ENCODE assay signal across 8 mouse cellular contexts in genomic region chr4:152477466-152478223, GRCm38 (mm10). TPM values are rescaled to one million over a fixed set of nuclear protein-coding genes. Genes with fewer than 3 reads are reported as not detected.
DNase-seq lines count a peak whose midpoint lies in the region; ATAC-seq and TF ChIP-seq lines count a peak whose summit lies in the region.

Gene Kcnab2 (minus strand): TSS chr4:152477871.

- H3K27me3 ChIP-seq in embryonic facial prominence, embryonic 14.5 days (replicated peaks; ENCODE audit: control insufficient read depth, insufficient read depth, low read length): peaks cover 9% of the 10 kb centered on the region; the same call in 1 of the 2 replicates
- no peaks in the 10 kb centered on the region for H3K27me3 ChIP-seq in heart, adult 2 months (ENCODE audit: control insufficient read depth, insufficient read depth, low read length)
- no peaks in the 10 kb centered on the region for H3K27me3 ChIP-seq in kidney, adult 2 months (replicated peaks; ENCODE audit: control insufficient read depth, insufficient read depth, low read length)
- H3K27me3 ChIP-seq in limb, embryonic 11.5 days (ENCODE audit: control insufficient read depth, insufficient read depth, low read length): peaks cover 13% of the 10 kb centered on the region
- H3K27me3 ChIP-seq in midbrain, embryonic 13.5 days: peaks cover 15% of the 10 kb centered on the region
- no peaks in the 10 kb centered on the region for H3K27me3 ChIP-seq in small intestine, adult 2 months (ENCODE audit: control insufficient read depth, insufficient read depth, low read length)

- H3K4me2 ChIP-seq in embryonic facial prominence, embryonic 14.5 days (ENCODE audit: low read depth, low read length): peak within 1 kb of the TSS; percentile 80
- peak within 1 kb of the TSS; percentile 83 for H3K4me2 ChIP-seq in limb, embryonic 11.5 days (ENCODE audit: low read depth, severe bottlenecking)
- peak within 1 kb of the TSS; percentile 74 for H3K4me2 ChIP-seq in midbrain, embryonic 13.5 days (replicated peaks)

- peak; percentile 98 for ATAC-seq in embryonic facial prominence, embryonic 14.5 days (ENCODE audit: low read depth)
- ATAC-seq in limb, embryonic 11.5 days (ENCODE audit: insufficient number of reproducible peaks, low FRiP score, low TSS enrichment, low read depth): peak; percentile 97
- ATAC-seq in midbrain, embryonic 13.5 days: peak; percentile 97

- TF ChIP-seq POLR2A in bone marrow, adult 2 months (IDR thresholded peaks at IDR 0.05; ENCODE audit: borderline replicate concordance, control insufficient read depth, low read depth, low read length): 0 out of 2 replicates have a peak, but pooled peaks have one; percentile 45
- peak; percentile 37 for TF ChIP-seq POLR2A in heart, adult 2 months (IDR thresholded peaks at IDR 0.05; ENCODE audit: insufficient read depth, low read depth, low read length)
- peak; percentile 17 for TF ChIP-seq POLR2A in kidney, adult 2 months (IDR thresholded peaks at IDR 0.05; ENCODE audit: low read depth, low read length)
- TF ChIP-seq POLR2A in small intestine, adult 2 months (IDR thresholded peaks at IDR 0.05; ENCODE audit: low read depth, low read length): no peak; the same call in 1 of the 2 replicates

- H3K79me2 ChIP-seq in heart, adult 2 months (replicated peaks; ENCODE audit: control insufficient read depth, insufficient read depth, low read length): no peaks in the 10 kb centered on the region

- no peak for TF ChIP-seq CTCF in bone marrow, adult 2 months (IDR thresholded peaks at IDR 0.05; ENCODE audit: control insufficient read depth, insufficient read depth, low read length)
- no peak for TF ChIP-seq CTCF in heart, adult 2 months (IDR thresholded peaks at IDR 0.05)
- TF ChIP-seq CTCF in kidney, adult 2 months (conservative IDR thresholded peaks at IDR 0.05; ENCODE audit: insufficient read depth, insufficient read length, low read depth, low read length): no peak
- TF ChIP-seq CTCF in small intestine, adult 2 months (IDR thresholded peaks at IDR 0.05; ENCODE audit: extremely low read depth, insufficient read length, insufficient replicate concordance, low read depth, low read length): no peak

- H3K9ac ChIP-seq in embryonic facial prominence, embryonic 14.5 days (ENCODE audit: low read depth, low read length): peak within 1 kb of the TSS; percentile 84
- H3K9ac ChIP-seq in heart, adult 2 months (ENCODE audit: low read depth, low read length): peak within 1 kb of the TSS; percentile 74
- peak within 1 kb of the TSS; percentile 74 for H3K9ac ChIP-seq in limb, embryonic 11.5 days (ENCODE audit: low read length)
- H3K9ac ChIP-seq in midbrain, embryonic 13.5 days (replicated peaks): peak within 1 kb of the TSS; percentile 84

- H3K4me1 ChIP-seq in bone marrow, adult 2 months (ENCODE audit: control insufficient read depth, insufficient read depth, low read length): peaks cover 3% of the 10 kb centered on the region
- peaks cover 5% of the 10 kb centered on the region for H3K4me1 ChIP-seq in embryonic facial prominence, embryonic 14.5 days (ENCODE audit: control insufficient read depth, insufficient read depth, low read length)
- peaks cover 4% of the 10 kb centered on the region; the same call in 1 of the 2 replicates for H3K4me1 ChIP-seq in heart, adult 2 months (ENCODE audit: control insufficient read depth, insufficient read depth, low read length)
- peaks cover 7% of the 10 kb centered on the region; the same call in 1 of the 2 replicates for H3K4me1 ChIP-seq in kidney, adult 2 months (ENCODE audit: control insufficient read depth, insufficient read depth, low read length)
- peaks cover 7% of the 10 kb centered on the region; the same call in 1 of the 2 replicates for H3K4me1 ChIP-seq in limb, embryonic 11.5 days (ENCODE audit: control insufficient read depth, insufficient read depth, low read length)
- peaks cover 39% of the 10 kb centered on the region for H3K4me1 ChIP-seq in midbrain, embryonic 13.5 days (replicated peaks)
- peaks cover 3% of the 10 kb centered on the region; the same call in 1 of the 2 replicates for H3K4me1 ChIP-seq in small intestine, adult 2 months (ENCODE audit: control insufficient read depth, insufficient read depth, insufficient read length, low read length)

- intact Hi-C loops in heart, adult 2 months (cut with DNase I): loop anchor here (5.0 kb wide), 1 partner anchor 150 kb away; the partner anchor contains the start of gene Rpl22

- under 1% methylated on average over 63 of the region's 63 CpGs for WGBS in bone marrow, adult 2 months
- WGBS in embryonic facial prominence, embryonic 14.5 days: under 1% methylated on average over 49 of the region's 63 CpGs
- under 1% methylated on average over 63 of the region's 63 CpGs for WGBS in heart, adult 2 months
- under 1% methylated on average over 63 of the region's 63 CpGs for WGBS in kidney, adult 2 months
- WGBS in limb, embryonic 11.5 days: under 1% methylated on average over 63 of the region's 63 CpGs
- WGBS in midbrain, embryonic 13.5 days: under 1% methylated on average over 63 of the region's 63 CpGs
- WGBS in small intestine, adult 2 months: 2% methylated on average over 63 of the region's 63 CpGs

- peak within 1 kb of the TSS; percentile 76 for H3K27ac ChIP-seq in bone marrow, adult 2 months (ENCODE audit: control insufficient read depth, insufficient read depth, low read depth, low read length, poor library complexity)
- peak within 1 kb of the TSS; percentile 82 for H3K27ac ChIP-seq in embryonic facial prominence, embryonic 14.5 days (replicated peaks; ENCODE audit: low read depth, low read length)
- H3K27ac ChIP-seq in heart, adult 2 months: peak within 1 kb of the TSS; percentile 77
- H3K27ac ChIP-seq in kidney, adult 2 months (ENCODE audit: insufficient read depth, low read depth, low read length): peak within 1 kb of the TSS; percentile 63; the same call in 1 of the 2 replicates
- peak within 1 kb of the TSS; percentile 22; the same call in 1 of the 2 replicates for H3K27ac ChIP-seq in limb, embryonic 11.5 days (replicated peaks; ENCODE audit: low read depth, low read length)
- peak within 1 kb of the TSS; percentile 90 for H3K27ac ChIP-seq in midbrain, embryonic 13.5 days
- peak within 1 kb of the TSS; percentile 35 for H3K27ac ChIP-seq in small intestine, adult 2 months (ENCODE audit: insufficient read depth, low read depth, low read length)

- 0 out of 2 replicates have a peak, but pooled peaks cover 2% of the 10 kb centered on the region for H3K9me3 ChIP-seq in embryonic facial prominence, embryonic 14.5 days (ENCODE audit: control insufficient read depth, low read length)
- no peaks in the 10 kb centered on the region for H3K9me3 ChIP-seq in limb, embryonic 11.5 days (ENCODE audit: control insufficient read depth, low read length)
- H3K9me3 ChIP-seq in midbrain, embryonic 13.5 days: 0 out of 2 replicates have a peak, but pooled peaks cover 3% of the 10 kb centered on the region

- no peak for TF ChIP-seq EP300 in heart, adult 2 months (IDR thresholded peaks at IDR 0.05; ENCODE audit: insufficient read depth, low read depth, low read length)

- H3K36me3 ChIP-seq in embryonic facial prominence, embryonic 14.5 days (ENCODE audit: control insufficient read depth, insufficient read depth, low read length): no peaks in the 10 kb centered on the region
- H3K36me3 ChIP-seq in heart, adult 2 months (ENCODE audit: control insufficient read depth, insufficient read depth, low read length): no peaks in the 10 kb centered on the region
- no peaks in the 10 kb centered on the region for H3K36me3 ChIP-seq in kidney, adult 2 months (ENCODE audit: control insufficient read depth, insufficient read depth, low read length)
- no peaks in the 10 kb centered on the region for H3K36me3 ChIP-seq in limb, embryonic 11.5 days (ENCODE audit: control insufficient read depth, insufficient read depth, low read length)
- peaks cover 4% of the 10 kb centered on the region for H3K36me3 ChIP-seq in midbrain, embryonic 13.5 days
- H3K36me3 ChIP-seq in small intestine, adult 2 months (ENCODE audit: control insufficient read depth, insufficient read depth, low read length): no peaks in the 10 kb centered on the region

- H3K4me3 ChIP-seq in bone marrow, adult 2 months (replicated peaks; ENCODE audit: control insufficient read depth, low read depth, low read length): peak within 1 kb of the TSS; percentile 90
- H3K4me3 ChIP-seq in embryonic facial prominence, embryonic 14.5 days (ENCODE audit: low read depth, low read length): peak within 1 kb of the TSS; percentile 78
- H3K4me3 ChIP-seq in heart, adult 2 months: peak within 1 kb of the TSS; percentile 84
- H3K4me3 ChIP-seq in kidney, adult 2 months (ENCODE audit: insufficient read depth, low read depth, low read length): peak within 1 kb of the TSS; percentile 94
- peak within 1 kb of the TSS; percentile 73 for H3K4me3 ChIP-seq in limb, embryonic 11.5 days (ENCODE audit: low read depth, low read length)
- peak within 1 kb of the TSS; percentile 69 for H3K4me3 ChIP-seq in midbrain, embryonic 13.5 days (replicated peaks)
- H3K4me3 ChIP-seq in small intestine, adult 2 months (ENCODE audit: low read depth, low read length): peak within 1 kb of the TSS; percentile 87

- DNase-seq in 3T3-L1 (ENCODE audit: low read depth, low spot score): peak; percentile 98
- peak; percentile 100 for DNase-seq in embryonic facial prominence, embryonic 14.5 days (ENCODE audit: low spot score)
- peak; percentile 99 for DNase-seq in heart, adult 2 months
- DNase-seq in kidney, adult 2 months: peak; percentile 100
- DNase-seq in limb, embryonic 11.5 days (ENCODE audit: low spot score): peak; percentile 99

RNA-seq across cellular contexts. Expression of gene Kcnab2, which starts in this region (rescaled TPM):
- polyA plus RNA-seq in bone marrow, adult 2 months (2011; ENCODE audit: insufficient read depth, insufficient read length, low replicate concordance, missing spikeins): 12.9 and 38.7 TPM in 2 replicates
- 9.2 and 12.1 TPM in 2 replicates for polyA plus RNA-seq in embryonic facial prominence, embryonic 14.5 days (2014; fragmentation: Nextera tagmentation; extraction: Ambion mirVana)
- 1 to 10 TPM; 2.3 to 3.5 TPM for total RNA-seq in heart, adult 2 months (2021)
- polyA plus RNA-seq in heart, adult 2 months (2012; rRNA removed): 1.6 and 2.1 TPM in 2 replicates
- 4.6 and 6.1 TPM in 2 replicates for polyA plus RNA-seq in kidney, adult 2 months (2012; rRNA removed)
- polyA plus RNA-seq in limb, embryonic 11.5 days (2014; fragmentation: Nextera tagmentation; extraction: Ambion mirVana): 3.6 and 3.7 TPM in 2 replicates
- 21.7 and 21.9 TPM in 2 replicates for polyA plus RNA-seq in midbrain, embryonic 13.5 days (2015; fragmentation: Nextera tagmentation; extraction: Ambion mirVana)
- polyA plus RNA-seq in small intestine, adult 2 months (2012; rRNA removed): 2.1 and 4.3 TPM in 2 replicates

Comparison
In these comparisons a context has a peak if more than half of its experiments do, and no peak if none do; other contexts are left out.
1. Peak in every context shown above with its lines: DNase-seq, ATAC-seq, H3K4me3 ChIP-seq and H3K27ac ChIP-seq.
2. H3K27ac ChIP-seq: peak in every context shown above with its lines; median percentile 90 in midbrain, embryonic 13.5 days; 82 in embryonic facial prominence, embryonic 14.5 days; 77 in heart, adult 2 months; 76 in bone marrow, adult 2 months; 63 in kidney, adult 2 months; 35 in small intestine, adult 2 months; 22 in limb, embryonic 11.5 days.